Mouse (Mus musculus) brain, embryonic 14.5 days (tissue): Measurements from ENCODE around the gene L3mbtl3.

ENCODE experiments used
- CTCF ChIP-seq: fragments of 200-500 bp; IDR thresholded peaks from 2 replicates; pipeline ENCODE4 v1.5.1; 2012; ENCODE audit warnings: inconsistent platforms, mild to moderate bottlenecking, moderate library complexity, borderline replicate concordance; ENCODE audit not compliant: insufficient read depth, insufficient read length; ENCODE audit errors: extremely low read depth
- POLR2A ChIP-seq: fragments of 200-500 bp; IDR thresholded peaks from 2 replicates; pipeline ENCODE4 v1.6.1; 2012; ENCODE audit warnings: mild to moderate bottlenecking, inconsistent platforms, borderline replicate concordance; ENCODE audit not compliant: poor library complexity, insufficient read depth, insufficient read length, severe bottlenecking; ENCODE audit errors: extremely low read depth

DNA sequence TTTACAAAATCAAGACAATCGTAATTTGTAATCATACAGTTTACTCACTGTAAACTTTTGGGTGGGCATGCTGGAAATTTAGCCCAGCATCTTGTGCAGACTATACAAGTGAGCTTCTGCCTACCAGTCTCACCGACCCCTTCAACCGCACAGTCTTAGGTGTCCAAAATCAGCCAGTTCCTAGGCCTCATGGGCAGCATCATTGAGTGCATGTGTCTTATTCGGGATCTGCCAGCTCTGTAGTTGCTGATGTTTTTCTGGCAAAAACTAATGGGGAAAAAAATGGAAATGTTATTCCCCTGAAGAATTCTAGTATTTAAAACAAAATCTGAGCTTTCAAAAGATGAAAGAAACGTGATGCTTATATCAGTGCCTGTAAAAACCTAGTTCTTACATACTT, 149.5 kb downstream of the L3mbtl3 start:
- no peak for TF ChIP-seq CTCF
- TF ChIP-seq POLR2A: no peak
